Mouse (Mus musculus): Measurements from ENCODE around the gene Ptcra.

Ptcra gene

GRCm38 (mm10) chr17:46771616-46772015, 8.1 kb upstream of the Ptcra start:
- no peak for DNase-seq (ENCODE audit: low read depth, low spot score)

- no peak for DNase-seq (ENCODE audit: low read depth, low spot score)
These were observed 7.5 kb upstream of the Ptcra start for GRCm38 (mm10) chr17:46771025-46771424.

- no peak for DNase-seq (ENCODE audit: low read depth, low spot score)
These were observed 7.0 kb upstream of the Ptcra start for GRCm38 (mm10) chr17:46770546-46770945.

- no peak for DNase-seq (ENCODE audit: low read depth, low spot score)
These were observed 4.4 kb upstream of the Ptcra start for GRCm38 (mm10) chr17:46767868-46768267.

- peak; percentile 75 for DNase-seq (ENCODE audit: low read depth, low spot score)
These were observed 1.4 kb upstream of the Ptcra start for GRCm38 (mm10) chr17:46764916-46765315.

GRCm38 (mm10) chr17:46758753-46759152, 4.8 kb downstream of the Ptcra start:
- no peak for DNase-seq (ENCODE audit: low read depth, low spot score)

- DNase-seq (ENCODE audit: low read depth, low spot score) = peak; percentile 99
These were observed 11.5 kb downstream of the Ptcra start, which contains the start of gene Cnpy3 for GRCm38 (mm10) chr17:46751794-46752556. Cnpy3 (minus strand) TSS chr17:46752214.

GRCm38 (mm10) chr17:46751056-46751793, 12.3 kb downstream of the Ptcra start:
- DNase-seq (ENCODE audit: low read depth, low spot score) = peak; percentile 50

- DNase-seq (ENCODE audit: low read depth, low spot score) = no peak
These were observed 12.9 kb downstream of the Ptcra start for GRCm38 (mm10) chr17:46750580-46750979.

- no peak for DNase-seq (ENCODE audit: low read depth, low spot score)
These were observed 14.2 kb downstream of the Ptcra start for GRCm38 (mm10) chr17:46749282-46749681.

GRCm38 (mm10) chr17:46747806-46748205, 15.7 kb downstream of the Ptcra start:
- no peak for DNase-seq (ENCODE audit: low read depth, low spot score)

- no peak for DNase-seq (ENCODE audit: low read depth, low spot score)
These were observed 16.3 kb downstream of the Ptcra start for GRCm38 (mm10) chr17:46747234-46747633.

- no peak for DNase-seq (ENCODE audit: low read depth, low spot score)
These were observed 18.0 kb downstream of the Ptcra start for GRCm38 (mm10) chr17:46745506-46745905.

GRCm38 (mm10) chr17:46742986-46743385, 20.5 kb downstream of the Ptcra start:
- DNase-seq (ENCODE audit: low read depth, low spot score) = no peak

- no peak for DNase-seq (ENCODE audit: low read depth, low spot score)
These were observed 22.2 kb downstream of the Ptcra start for GRCm38 (mm10) chr17:46741305-46741704.

- DNase-seq (ENCODE audit: low read depth, low spot score) = no peak
These were observed 27.4 kb downstream of the Ptcra start for GRCm38 (mm10) chr17:46736160-46736559.

GRCm38 (mm10) chr17:46735287-46735686, 28.2 kb downstream of the Ptcra start:
- DNase-seq (ENCODE audit: low read depth, low spot score) = no peak

- no peak for DNase-seq (ENCODE audit: low read depth, low spot score)
These were observed 29.5 kb downstream of the Ptcra start for GRCm38 (mm10) chr17:46734055-46734454.

- no peak for DNase-seq (ENCODE audit: low read depth, low spot score)
These were observed 34.6 kb downstream of the Ptcra start, which contains the start of gene Gnmt for GRCm38 (mm10) chr17:46728904-46729318. Gnmt (minus strand) TSS chr17:46729168.

- DNase-seq (ENCODE audit: low read depth, low spot score) = no peak
These were observed 35.0 kb downstream of the Ptcra start for GRCm38 (mm10) chr17:46728496-46728895.

GRCm38 (mm10) chr17:46728021-46728420, 35.5 kb downstream of the Ptcra start:
- no peak for DNase-seq (ENCODE audit: low read depth, low spot score)

GRCm38 (mm10) chr17:46727271-46727670, 36.2 kb downstream of the Ptcra start:
- no peak for DNase-seq (ENCODE audit: low read depth, low spot score)

Data from telencephalon, adult 2 months (tissue).